Mouse (Mus musculus) neural tube, embryonic 12.5 days (tissue): ENCODE results near the gene Traf3ip2. TPM values are rescaled to one million over a fixed set of nuclear protein-coding genes. Genes with fewer than 3 reads are reported as not detected.

Experiments used
- ATAC-seq: fragments of 200-750 bp; cut with Nextera tagmentation; 2 replicates; pipeline ENCODE4 v1.8.0; 2017; ENCODE audit warnings: low read depth, mild to moderate bottlenecking, moderate TSS enrichment, moderate library complexity; ENCODE audit not compliant: low FRiP score
- H3K27ac ChIP-seq: fragments of 300-500 bp; sonication (generic); 2 replicates; pipeline ENCODE4 v1.5.1; 2016
- H3K27me3 ChIP-seq: fragments of 300-500 bp; sonication (generic); replicated peaks from 2 replicates; pipeline ENCODE4 v1.6.1; 2016; ENCODE audit warnings: mild to moderate bottlenecking
- H3K36me3 ChIP-seq: fragments of 300-500 bp; sonication (generic); 2 replicates; pipeline ENCODE4 v1.6.1; 2016; ENCODE audit warnings: mild to moderate bottlenecking
- H3K4me1 ChIP-seq: fragments of 300-500 bp; sonication (generic); 2 replicates; pipeline ENCODE4 v1.6.1; 2016
- H3K4me2 ChIP-seq: fragments of 300-500 bp; sonication (generic); replicated peaks from 2 replicates; pipeline ENCODE4 v1.6.1; 2016; ENCODE audit warnings: mild to moderate bottlenecking
- H3K4me3 ChIP-seq: fragments of 300-500 bp; sonication (generic); 2 replicates; pipeline ENCODE4 v1.5.1; 2016
- H3K9ac ChIP-seq: fragments of 300-500 bp; sonication (generic); 2 replicates; pipeline ENCODE4 v1.6.1; 2016; ENCODE audit warnings: mild to moderate bottlenecking
- H3K9me3 ChIP-seq: fragments of 300-500 bp; sonication (generic); 2 replicates; pipeline ENCODE4 v1.6.1; 2016; ENCODE audit warnings: mild to moderate bottlenecking
- WGBS: fragments of 180-500 bp; shearing (Covaris S2); methylation state at CpG from one replicate; pipeline ENCODE4 v1.1.7; 2016; 5-methylcytosine and 5-hydroxymethylcytosine counted together
- polyA plus RNA-seq: library from polyadenylated mRNA; unstranded; fragments of >200 nt; fragmentation: Nextera tagmentation; extraction: Ambion mirVana; gene quantifications from 2 replicates; pipeline ENCODE4 v1.2.1, GENCODE M21; 2016

Traf3ip2 gene
- polyA plus RNA-seq, 1 experiment from 2014 or later = 7.2 TPM

- H3K4me3 ChIP-seq = no peak overlapping the region
- peaks cover 2% of the 10 kb centered on the region; the same call in 1 of the 2 replicates for H3K36me3 ChIP-seq
- no peak overlapping the region for H3K27ac ChIP-seq
- H3K4me1 ChIP-seq = peaks cover 12% of the 10 kb centered on the region
- no peak for ATAC-seq
- 30% methylated on average over 4 of the region's 4 CpGs for WGBS
- H3K4me2 ChIP-seq = no peak overlapping the region
- H3K9ac ChIP-seq = no peak overlapping the region
- no peaks in the 10 kb centered on the region for H3K27me3 ChIP-seq
- H3K9me3 ChIP-seq = no peaks in the 10 kb centered on the region
These were observed 28.1 kb downstream of the Traf3ip2 start for GRCm38 (mm10) chr10:39640817-39641226.

GRCm38 (mm10) chr10:39645789-39646628 is 33.3 kb downstream of the Traf3ip2 start:
- Histone ChIP-seq H3K27me3 (no peaks in the 10 kb centered on the region), H3K9me3 (no peaks in the 10 kb centered on the region), H3K4me2 (no peak overlapping the region), H3K27ac (no peak overlapping the region), H3K4me1 (peaks cover 12% of the 10 kb centered on the region), H3K9ac (0 out of 2 replicates have a peak overlapping the region, but pooled peaks have one; percentile 18), H3K4me3 (no peak overlapping the region), H3K36me3 (peaks cover 7% of the 10 kb centered on the region)
- 60% methylated on average over 6 of the region's 6 CpGs for WGBS
- no peak for ATAC-seq

- Histone ChIP-seq H3K4me1 (peaks cover 12% of the 10 kb centered on the region), H3K36me3 (peaks cover 13% of the 10 kb centered on the region), H3K4me2 (no peak overlapping the region), H3K27me3 (no peaks in the 10 kb centered on the region), H3K9ac (no peak overlapping the region), H3K27ac (no peak overlapping the region), H3K9me3 (no peaks in the 10 kb centered on the region), H3K4me3 (no peak overlapping the region)
- 62% methylated on average over 14 of the region's 14 CpGs for WGBS
- ATAC-seq = no peak
These were observed 33.9 kb downstream of the Traf3ip2 start for GRCm38 (mm10) chr10:39646629-39647019.

GRCm38 (mm10) chr10:39647118-39647517 is 34.4 kb downstream of the Traf3ip2 start:
- no peak overlapping the region for H3K27ac ChIP-seq
- no peak overlapping the region for H3K4me2 ChIP-seq
- no peak overlapping the region for H3K4me3 ChIP-seq
- no peak for ATAC-seq
- WGBS = 95% methylated on average over 1 of the region's 1 CpGs
- no peaks in the 10 kb centered on the region for H3K9me3 ChIP-seq
- no peaks in the 10 kb centered on the region for H3K27me3 ChIP-seq
- peaks cover 12% of the 10 kb centered on the region for H3K4me1 ChIP-seq
- no peak overlapping the region for H3K9ac ChIP-seq
- peaks cover 17% of the 10 kb centered on the region for H3K36me3 ChIP-seq

- Histone ChIP-seq H3K9me3 (no peaks in the 10 kb centered on the region), H3K4me3 (no peak overlapping the region), H3K4me1 (peaks cover 12% of the 10 kb centered on the region), H3K27ac (no peak overlapping the region), H3K9ac (no peak overlapping the region), H3K36me3 (peaks cover 17% of the 10 kb centered on the region), H3K4me2 (no peak overlapping the region), H3K27me3 (no peaks in the 10 kb centered on the region)
- 96% methylated on average over 3 of the region's 3 CpGs for WGBS
- ATAC-seq = no peak
These were observed 35.5 kb downstream of the Traf3ip2 start for GRCm38 (mm10) chr10:39648278-39648677.

- 96% methylated on average over 3 of the region's 3 CpGs for WGBS
- Histone ChIP-seq H3K4me2 (no peak overlapping the region), H3K9ac (no peak overlapping the region), H3K27ac (no peak overlapping the region), H3K4me1 (peaks cover 22% of the 10 kb centered on the region), H3K4me3 (no peak overlapping the region), H3K27me3 (no peaks in the 10 kb centered on the region), H3K9me3 (no peaks in the 10 kb centered on the region), H3K36me3 (peaks cover 20% of the 10 kb centered on the region)
- ATAC-seq = no peak
These were observed 36.8 kb downstream of the Traf3ip2 start for GRCm38 (mm10) chr10:39649550-39649949.

- H3K36me3 ChIP-seq = peaks cover 20% of the 10 kb centered on the region
- WGBS = 95% methylated on average over 3 of the region's 3 CpGs
- no peaks in the 10 kb centered on the region for H3K9me3 ChIP-seq
- no peak overlapping the region for H3K4me2 ChIP-seq
- no peak overlapping the region for H3K9ac ChIP-seq
- no peak overlapping the region for H3K4me3 ChIP-seq
- H3K4me1 ChIP-seq = peaks cover 22% of the 10 kb centered on the region
- no peak overlapping the region for H3K27ac ChIP-seq
- no peak for ATAC-seq
- H3K27me3 ChIP-seq = no peaks in the 10 kb centered on the region
These were observed 37.6 kb downstream of the Traf3ip2 start for GRCm38 (mm10) chr10:39650316-39650715.

- Histone ChIP-seq H3K4me2 (no peak overlapping the region), H3K9ac (no peak overlapping the region), H3K27ac (no peak overlapping the region; the same call in 1 of the 2 replicates), H3K4me1 (peaks cover 15% of the 10 kb centered on the region), H3K36me3 (peaks cover 19% of the 10 kb centered on the region), H3K27me3 (no peaks in the 10 kb centered on the region), H3K4me3 (no peak overlapping the region), H3K9me3 (no peaks in the 10 kb centered on the region)
- peak; percentile 48; the same call in 1 of the 2 replicates for ATAC-seq
- 57% methylated on average over 8 of the region's 8 CpGs for WGBS
These were observed 41.3 kb downstream of the Traf3ip2 start for GRCm38 (mm10) chr10:39654001-39654416.

- Histone ChIP-seq H3K36me3 (peaks cover 3% of the 10 kb centered on the region; the same call in 1 of the 2 replicates), H3K4me1 (peaks cover 29% of the 10 kb centered on the region), H3K4me3 (no peak overlapping the region), H3K27me3 (no peaks in the 10 kb centered on the region), H3K27ac (peak overlapping the region; percentile 77), H3K9me3 (no peaks in the 10 kb centered on the region), H3K4me2 (peak overlapping the region; percentile 22), H3K9ac (no peak overlapping the region)
- ATAC-seq = no peak
- WGBS = 18% methylated on average over 5 of the region's 5 CpGs
These were observed 46.2 kb downstream of the Traf3ip2 start for GRCm38 (mm10) chr10:39658901-39659410.

GRCm38 (mm10) chr10:39659411-39660268 is 46.9 kb downstream of the Traf3ip2 start:
- Histone ChIP-seq H3K36me3 (no peaks in the 10 kb centered on the region; the same call in 1 of the 2 replicates), H3K4me3 (no peak overlapping the region), H3K9me3 (no peaks in the 10 kb centered on the region), H3K27ac (peak overlapping the region; percentile 77), H3K4me2 (peak overlapping the region; percentile 22), H3K9ac (no peak overlapping the region), H3K27me3 (no peaks in the 10 kb centered on the region), H3K4me1 (peaks cover 26% of the 10 kb centered on the region)
- WGBS = 6% methylated on average over 11 of the region's 11 CpGs
- peak; percentile 89 for ATAC-seq

GRCm38 (mm10) chr10:39660269-39660655 is 47.5 kb downstream of the Traf3ip2 start:
- WGBS = 51% methylated on average over 3 of the region's 3 CpGs
- Histone ChIP-seq H3K9me3 (no peaks in the 10 kb centered on the region), H3K4me2 (peak overlapping the region; percentile 22; the same call in 1 of the 2 replicates), H3K4me3 (no peak overlapping the region), H3K27me3 (no peaks in the 10 kb centered on the region), H3K27ac (peak overlapping the region; percentile 77), H3K9ac (no peak overlapping the region), H3K36me3 (no peaks in the 10 kb centered on the region; the same call in 1 of the 2 replicates), H3K4me1 (peaks cover 32% of the 10 kb centered on the region)
- no peak for ATAC-seq

GRCm38 (mm10) chr10:39660698-39661097 is 48.0 kb downstream of the Traf3ip2 start:
- Histone ChIP-seq H3K9me3 (no peaks in the 10 kb centered on the region), H3K9ac (no peak overlapping the region), H3K27me3 (no peaks in the 10 kb centered on the region), H3K27ac (peak overlapping the region; percentile 77; the same call in 1 of the 2 replicates), H3K4me3 (no peak overlapping the region), H3K4me1 (peaks cover 33% of the 10 kb centered on the region), H3K4me2 (no peak overlapping the region), H3K36me3 (no peaks in the 10 kb centered on the region; the same call in 1 of the 2 replicates)
- 28% methylated on average over 5 of the region's 5 CpGs for WGBS
- ATAC-seq = no peak
